8 mouse cellular contexts compared by ENCODE assay signal in the genomic region with DNA sequence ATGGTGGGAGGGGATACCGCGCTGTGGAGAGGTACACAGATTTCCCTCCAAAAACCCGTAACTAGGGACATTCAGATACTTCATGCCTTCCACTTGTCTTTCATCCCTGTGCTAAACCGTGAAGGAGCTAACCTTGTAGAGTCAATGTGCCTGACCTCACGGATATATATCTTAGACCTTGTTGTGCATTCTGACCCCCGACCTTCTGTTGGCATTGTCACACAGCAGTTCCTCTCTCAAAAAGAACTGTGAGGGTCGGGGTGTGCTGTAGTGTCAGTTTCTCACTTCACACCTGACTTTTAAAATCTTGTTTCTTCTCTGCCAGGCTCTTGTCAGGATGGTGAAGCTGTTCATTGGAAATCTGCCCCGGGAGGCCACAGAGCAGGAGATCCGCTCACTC. TPM values are rescaled to one million over a fixed set of nuclear protein-coding genes. Genes with fewer than 3 reads are reported as not detected.
DNase-seq lines count a peak whose midpoint lies in the region; ATAC-seq and TF ChIP-seq lines count a peak whose summit lies in the region.

No protein-coding gene starts in this region.

- intact Hi-C loops in left cerebral cortex, adult 2 months (cut with DNase I) = loop anchor here (5.0 to 10.0 kb wide), 3 partner anchors 55 to 208 kb away; a partner anchor contains a TSS
- intact Hi-C loops in left cerebral cortex, postnatal 14 days (cut with DNase I) = loop anchor here (5.0 kb wide), 1 partner anchor 245 kb away; no protein-coding TSS in a partner anchor
- intact Hi-C loops in gastrocnemius, postnatal 14 days (cut with DNase I; ENCODE audit: low total_unique reads) = loop anchor here (10.0 kb wide), 1 partner anchor 228 kb away; no protein-coding TSS in a partner anchor

- peak overlapping the region; percentile 71 for H3K4me3 ChIP-seq in left cerebral cortex, adult 2 months
- H3K4me3 ChIP-seq in embryonic facial prominence, embryonic 13.5 days = peak overlapping the region; percentile 67
- H3K4me3 ChIP-seq in limb, embryonic 10.5 days = peak overlapping the region; percentile 85
- peak overlapping the region; percentile 75 for H3K4me3 ChIP-seq in neural tube, embryonic 14.5 days (ENCODE audit: low read depth, low read length)

- no peaks in the 10 kb centered on the region for H3K9me3 ChIP-seq in embryonic facial prominence, embryonic 13.5 days
- H3K9me3 ChIP-seq in limb, embryonic 10.5 days (replicated peaks) = no peaks in the 10 kb centered on the region
- no peaks in the 10 kb centered on the region for H3K9me3 ChIP-seq in neural tube, embryonic 14.5 days (ENCODE audit: control insufficient read depth, low read length)

- no peak for DNase-seq in left cerebral cortex, adult 2 months (ENCODE audit: extremely low spot score in 1 of 2, low spot score in 2 of 2)
- no peak for DNase-seq in left cerebral cortex, postnatal 14 days (ENCODE audit: low spot score in 2 of 2)
- DNase-seq in limb, embryonic 10.5 days (ENCODE audit: low spot score) = no peak
- no peak for DNase-seq in gastrocnemius, postnatal 14 days
- no peak for DNase-seq in spleen, postnatal 14 days (ENCODE audit: low spot score in 2 of 2)
- DNase-seq in thymus, postnatal 0 days (ENCODE audit: low spot score) = no peak

- H3K27ac ChIP-seq in left cerebral cortex, adult 2 months = peak overlapping the region; percentile 97
- H3K27ac ChIP-seq in embryonic facial prominence, embryonic 13.5 days = peak overlapping the region; percentile 97
- peak overlapping the region; percentile 99 for H3K27ac ChIP-seq in limb, embryonic 10.5 days
- peak overlapping the region; percentile 97 for H3K27ac ChIP-seq in neural tube, embryonic 14.5 days (ENCODE audit: low read depth, low read length)

- H3K4me1 ChIP-seq in embryonic facial prominence, embryonic 13.5 days = peaks cover 15% of the 10 kb centered on the region
- peaks cover 15% of the 10 kb centered on the region for H3K4me1 ChIP-seq in limb, embryonic 10.5 days
- H3K4me1 ChIP-seq in neural tube, embryonic 14.5 days (ENCODE audit: control insufficient read depth, insufficient read depth, low read length) = peaks cover 29% of the 10 kb centered on the region

- H3K9ac ChIP-seq in embryonic facial prominence, embryonic 13.5 days = peak overlapping the region; percentile 85
- peak overlapping the region; percentile 86 for H3K9ac ChIP-seq in neural tube, embryonic 14.5 days (replicated peaks; ENCODE audit: low read depth, low read length)

- H3K4me2 ChIP-seq in embryonic facial prominence, embryonic 13.5 days = peak overlapping the region; percentile 79
- H3K4me2 ChIP-seq in neural tube, embryonic 14.5 days (ENCODE audit: low read depth, low read length) = peak overlapping the region; percentile 69

- no peak for TF ChIP-seq CTCF in left cerebral cortex, adult 2 months (IDR thresholded peaks at IDR 0.05)

- ATAC-seq in embryonic facial prominence, embryonic 13.5 days (ENCODE audit: insufficient number of reproducible peaks, insufficient read depth, low FRiP score, low TSS enrichment, low read depth) = no peak
- ATAC-seq in neural tube, embryonic 14.5 days (ENCODE audit: low read depth) = no peak

- peaks cover 23% of the 10 kb centered on the region for H3K36me3 ChIP-seq in embryonic facial prominence, embryonic 13.5 days
- H3K36me3 ChIP-seq in limb, embryonic 10.5 days = peaks cover 44% of the 10 kb centered on the region
- peaks cover 23% of the 10 kb centered on the region for H3K36me3 ChIP-seq in neural tube, embryonic 14.5 days (ENCODE audit: control insufficient read depth, insufficient read depth, low read length)

- WGBS in embryonic facial prominence, embryonic 13.5 days = 6% methylated on average over 9 of the region's 9 CpGs
- WGBS in limb, embryonic 10.5 days = 8% methylated on average over 9 of the region's 9 CpGs
- WGBS in neural tube, embryonic 14.5 days = 1% methylated on average over 9 of the region's 9 CpGs

- H3K27me3 ChIP-seq in embryonic facial prominence, embryonic 13.5 days = no peaks in the 10 kb centered on the region
- no peaks in the 10 kb centered on the region for H3K27me3 ChIP-seq in limb, embryonic 10.5 days (ENCODE audit: low read depth, poor library complexity, severe bottlenecking)
- no peaks in the 10 kb centered on the region for H3K27me3 ChIP-seq in neural tube, embryonic 14.5 days (ENCODE audit: control insufficient read depth, insufficient read depth, low read length)

RNA-seq across cellular contexts. Expression of a gene that starts 0.6 kb away (rescaled TPM):
- 10 to 100 TPM; 16.3 to 18.2 TPM for total RNA-seq in left cerebral cortex, adult 2 months (2021)
- 10 to 100 TPM; 13.6 to 14.3 TPM for total RNA-seq in left cerebral cortex, postnatal 14 days (2021)
- 107 and 114 TPM in 2 replicates for polyA plus RNA-seq in embryonic facial prominence, embryonic 13.5 days (2015; fragmentation: Nextera tagmentation; extraction: Ambion mirVana)
- 87.3 and 113 TPM in 2 replicates for polyA plus RNA-seq in limb, embryonic 10.5 days (2016; fragmentation: Nextera tagmentation; extraction: Ambion mirVana)
- polyA plus RNA-seq in neural tube, embryonic 14.5 days (2014; fragmentation: Nextera tagmentation; extraction: Ambion mirVana) = 157 and 158 TPM in 2 replicates
- 1 to 10 TPM; 2.5 to 3.4 TPM for total RNA-seq in gastrocnemius, postnatal 14 days (2021)
- polyA plus RNA-seq in thymus, postnatal 0 days (2015; fragmentation: Nextera tagmentation; extraction: Ambion mirVana) = 39.1 and 49.0 TPM in 2 replicates

RNA-seq across cellular contexts. Expression of a gene that starts 36.8 kb away (rescaled TPM):
- 100 to 1,000 TPM in 1 of 2 experiments, 10 to 100 TPM in 1; 93.1 to 112 TPM for total RNA-seq in left cerebral cortex, adult 2 months (2021)
- 10 to 100 TPM; 63.5 to 65.8 TPM for total RNA-seq in left cerebral cortex, postnatal 14 days (2021)
- 82.5 and 98.2 TPM in 2 replicates for polyA plus RNA-seq in embryonic facial prominence, embryonic 13.5 days (2015; fragmentation: Nextera tagmentation; extraction: Ambion mirVana)
- 91.5 and 108 TPM in 2 replicates for polyA plus RNA-seq in limb, embryonic 10.5 days (2016; fragmentation: Nextera tagmentation; extraction: Ambion mirVana)
- polyA plus RNA-seq in neural tube, embryonic 14.5 days (2014; fragmentation: Nextera tagmentation; extraction: Ambion mirVana) = 81.1 and 95.9 TPM in 2 replicates
- 10 to 100 TPM; 32.3 to 36.9 TPM for total RNA-seq in gastrocnemius, postnatal 14 days (2021)
- 62.0 and 72.5 TPM in 2 replicates for polyA plus RNA-seq in thymus, postnatal 0 days (2015; fragmentation: Nextera tagmentation; extraction: Ambion mirVana)

RNA-seq across cellular contexts. Expression of a gene that starts 46.0 kb away (rescaled TPM):
- total RNA-seq in left cerebral cortex, adult 2 months (2021) = 100 to 1,000 TPM; 561 to 597 TPM
- 100 to 1,000 TPM; 702 to 775 TPM for total RNA-seq in left cerebral cortex, postnatal 14 days (2021)
- polyA plus RNA-seq in embryonic facial prominence, embryonic 13.5 days (2015; fragmentation: Nextera tagmentation; extraction: Ambion mirVana) = 2.6 and 2.9 TPM in 2 replicates
- polyA plus RNA-seq in limb, embryonic 10.5 days (2016; fragmentation: Nextera tagmentation; extraction: Ambion mirVana) = 3.4 and 4.2 TPM in 2 replicates
- 34.7 and 44.2 TPM in 2 replicates for polyA plus RNA-seq in neural tube, embryonic 14.5 days (2014; fragmentation: Nextera tagmentation; extraction: Ambion mirVana)
- total RNA-seq in gastrocnemius, postnatal 14 days (2021) = under 1 TPM; 0.23 to 0.40 TPM
- polyA plus RNA-seq in thymus, postnatal 0 days (2015; fragmentation: Nextera tagmentation; extraction: Ambion mirVana) = 0.09 and 0.13 TPM in 2 replicates

RNA-seq across cellular contexts. Expression of a gene that starts 54.5 kb away (rescaled TPM):
- total RNA-seq in left cerebral cortex, adult 2 months (2021) = 10 to 100 TPM; 22.0 to 25.5 TPM
- total RNA-seq in left cerebral cortex, postnatal 14 days (2021) = 10 to 100 TPM; 12.9 to 19.3 TPM
- polyA plus RNA-seq in embryonic facial prominence, embryonic 13.5 days (2015; fragmentation: Nextera tagmentation; extraction: Ambion mirVana) = 42.5 and 51.4 TPM in 2 replicates
- 32.7 and 33.8 TPM in 2 replicates for polyA plus RNA-seq in limb, embryonic 10.5 days (2016; fragmentation: Nextera tagmentation; extraction: Ambion mirVana)
- polyA plus RNA-seq in neural tube, embryonic 14.5 days (2014; fragmentation: Nextera tagmentation; extraction: Ambion mirVana) = 13.4 and 21.0 TPM in 2 replicates
- 10 to 100 TPM in 1 of 2 experiments, 1 to 10 TPM in 1; 9.0 to 11.9 TPM for total RNA-seq in gastrocnemius, postnatal 14 days (2021)
- polyA plus RNA-seq in thymus, postnatal 0 days (2015; fragmentation: Nextera tagmentation; extraction: Ambion mirVana) = 35.6 and 36.7 TPM in 2 replicates

RNA-seq across cellular contexts. Expression of a gene that starts 54.5 kb away (rescaled TPM):
- total RNA-seq in left cerebral cortex, adult 2 months (2021) = 10 to 100 TPM; 53.4 to 61.0 TPM
- 10 to 100 TPM; 49.3 to 52.6 TPM for total RNA-seq in left cerebral cortex, postnatal 14 days (2021)
- polyA plus RNA-seq in embryonic facial prominence, embryonic 13.5 days (2015; fragmentation: Nextera tagmentation; extraction: Ambion mirVana) = 84.7 and 87.6 TPM in 2 replicates
- 134 TPM in 2 replicates for polyA plus RNA-seq in limb, embryonic 10.5 days (2016; fragmentation: Nextera tagmentation; extraction: Ambion mirVana)
- polyA plus RNA-seq in neural tube, embryonic 14.5 days (2014; fragmentation: Nextera tagmentation; extraction: Ambion mirVana) = 54.6 and 61.1 TPM in 2 replicates
- total RNA-seq in gastrocnemius, postnatal 14 days (2021) = 10 to 100 TPM; 13.6 to 13.9 TPM
- polyA plus RNA-seq in thymus, postnatal 0 days (2015; fragmentation: Nextera tagmentation; extraction: Ambion mirVana) = 51.4 and 67.4 TPM in 2 replicates
